Mouse (Mus musculus) neural tube, embryonic 10.5 days (tissue): Measurements from ENCODE around the gene Zfp982.
A peak's percentile ranks its signal among the peaks of the same experiment; 100 is the strongest.
"Not testable (repeated sequence)": the region's sequence is repeated elsewhere in the genome, so short reads cannot be mapped to it uniquely, and the experiment has no call there.

Experiments
- DNase-seq: peaks from one replicate; pipeline ENCODE4 v3.0.0-alpha.2; 2017; ENCODE audit warnings: low spot score; ENCODE audit errors: extremely low spot score

Zfp982 gene

DNA sequence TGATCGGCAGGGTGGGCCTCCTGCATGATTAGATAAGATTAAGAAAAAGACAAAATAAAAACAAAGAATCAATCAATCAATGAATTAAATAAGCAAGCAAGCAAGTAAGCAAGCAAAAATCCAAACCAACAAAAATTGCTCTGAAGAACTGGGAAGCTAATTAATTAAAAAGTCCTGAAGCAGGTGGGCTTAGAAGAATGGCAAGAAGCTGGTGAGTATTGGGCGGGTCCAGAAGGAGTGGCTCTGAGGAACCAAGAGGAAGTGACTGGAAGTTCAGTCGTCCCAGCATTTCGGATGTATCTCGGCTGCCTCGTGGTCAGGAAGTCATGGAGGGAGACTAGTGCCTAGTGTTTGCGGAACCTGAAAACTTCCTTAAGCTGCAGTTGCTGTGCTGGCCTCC lies at the start of gene Zfp982:
Zfp982 (plus strand) TSS at position 301 of the 400 bp plus-strand sequence.
- DNase-seq: not testable (repeated sequence)

DNA sequence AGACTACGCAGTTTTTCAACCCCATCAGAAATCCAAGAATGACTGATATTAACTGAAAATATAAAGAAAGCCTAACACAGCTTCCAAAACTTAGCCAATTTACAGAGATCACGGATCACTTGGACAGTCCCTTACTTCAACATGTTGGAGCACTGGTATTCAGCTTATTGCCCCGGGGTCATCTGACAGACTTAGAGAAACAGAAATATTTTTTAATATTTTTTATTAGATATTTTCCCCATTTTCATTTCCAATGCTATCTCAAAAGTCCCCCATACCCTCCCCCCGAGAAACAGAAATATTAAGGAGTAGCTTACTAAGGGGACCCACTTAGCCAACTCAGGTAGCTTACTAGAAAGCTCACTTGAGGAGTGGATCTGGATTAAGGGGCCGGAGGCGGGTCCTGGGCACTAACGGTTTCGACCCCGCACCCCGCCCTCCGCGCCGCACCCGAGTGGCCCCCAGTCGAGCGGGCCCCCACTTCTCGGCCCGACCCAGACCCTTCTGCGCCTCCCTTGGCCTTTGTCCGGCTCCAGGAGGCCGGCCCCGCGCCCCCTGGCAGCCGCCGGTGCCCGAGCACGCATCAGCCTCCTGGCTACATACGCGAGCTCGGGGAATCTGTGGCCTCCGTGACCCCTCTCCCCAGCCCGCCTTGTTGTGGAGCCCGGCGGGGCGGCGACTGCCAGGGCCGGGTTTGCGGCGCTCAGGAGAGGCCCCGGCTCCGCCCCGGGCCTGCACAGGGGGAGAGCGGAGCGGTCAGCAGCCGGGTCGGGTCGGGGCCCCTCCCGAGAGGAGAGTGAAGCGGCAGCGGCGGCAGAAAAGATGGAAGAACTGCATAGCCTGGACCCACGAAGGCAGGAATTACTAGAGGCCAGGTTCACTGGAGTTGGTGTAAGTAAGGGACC lies 49.3 kb upstream of the Zfp982 start:
- DNase-seq: peak; percentile 89

DNA sequence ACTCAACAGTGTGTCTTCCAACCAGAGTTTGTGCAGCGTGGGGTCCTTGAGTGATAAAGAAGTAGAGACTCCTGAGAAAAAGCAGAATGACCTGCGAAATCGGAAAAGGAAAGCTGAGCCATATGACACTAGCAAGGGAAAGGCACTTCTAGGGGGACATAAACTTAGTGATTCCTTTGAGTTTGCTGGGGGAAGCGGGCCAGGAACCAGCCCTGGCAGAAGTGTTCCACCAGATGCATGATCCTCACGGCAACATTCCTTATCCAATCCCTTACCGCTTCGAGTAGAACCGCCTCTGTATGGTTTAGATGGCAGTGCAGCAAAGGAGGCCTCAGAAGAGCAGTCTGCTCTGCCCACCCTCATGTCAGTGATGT lies 48.7 kb upstream of the Zfp982 start:
- DNase-seq: not testable (repeated sequence)

DNA sequence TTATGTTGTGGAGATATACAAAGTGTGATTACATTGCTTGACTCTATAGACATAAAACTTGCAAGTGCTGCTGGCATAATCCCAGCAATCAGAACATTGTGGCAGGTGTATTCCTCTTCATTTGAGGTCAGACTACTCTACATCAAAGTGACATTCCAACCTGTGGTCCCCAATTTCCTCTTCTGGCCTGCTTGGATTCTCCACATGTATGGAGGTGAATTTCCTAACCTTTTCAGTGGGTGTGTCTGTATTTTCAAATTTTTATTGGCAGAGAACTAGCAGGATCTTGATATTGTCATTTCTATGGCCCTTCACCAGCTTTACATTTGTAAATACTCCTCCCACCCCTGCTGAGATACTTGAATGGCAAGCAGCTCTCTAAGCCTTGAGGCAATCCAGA lies 46.8 kb upstream of the Zfp982 start:
- DNase-seq: not testable (repeated sequence)

DNA sequence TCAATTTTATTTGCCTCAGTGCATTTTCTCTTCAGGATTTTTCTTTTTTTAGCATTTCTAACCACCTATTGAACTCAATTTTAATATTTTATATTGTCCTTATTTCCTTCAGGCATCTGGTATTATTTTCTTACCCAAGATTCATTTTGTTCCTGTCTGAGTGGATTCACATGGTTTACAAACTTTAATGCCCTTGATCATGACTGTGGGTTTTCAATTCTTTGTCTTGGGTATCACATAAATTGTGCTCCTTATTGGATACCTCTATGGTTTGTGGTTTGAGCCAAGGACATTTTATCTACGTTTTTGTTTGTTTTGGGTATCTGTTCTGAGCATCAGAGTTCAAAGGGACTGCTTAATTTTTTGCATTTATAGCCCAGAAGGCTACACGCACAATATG lies 43.9 kb upstream of the Zfp982 start:
- DNase-seq: no peak

DNA sequence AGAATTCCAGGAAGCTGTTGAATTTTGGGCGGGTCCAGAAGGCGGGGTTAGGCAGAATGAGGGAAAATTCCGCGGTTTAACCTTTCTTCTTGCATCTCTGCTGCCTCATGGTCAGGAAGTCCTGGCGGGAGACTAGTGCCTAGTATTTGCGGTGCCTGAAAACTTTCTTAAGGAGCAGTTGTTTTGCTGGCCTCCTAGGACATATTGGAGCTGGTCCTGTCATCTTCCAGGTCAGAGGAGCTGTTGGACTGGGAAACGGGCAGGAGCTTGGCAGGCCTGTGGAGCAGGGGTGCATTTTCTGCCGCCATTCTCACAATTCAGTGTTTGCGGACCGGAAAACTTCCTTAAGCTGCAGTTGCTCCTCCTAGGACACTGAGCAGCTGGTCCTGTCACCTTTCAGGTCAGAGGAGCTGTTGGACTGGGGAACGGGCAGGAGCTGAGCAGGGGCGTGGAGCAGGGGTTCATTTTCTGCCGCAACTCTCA lies 43.1 kb upstream of the Zfp982 start:
- peak; percentile 71 for DNase-seq

DNA sequence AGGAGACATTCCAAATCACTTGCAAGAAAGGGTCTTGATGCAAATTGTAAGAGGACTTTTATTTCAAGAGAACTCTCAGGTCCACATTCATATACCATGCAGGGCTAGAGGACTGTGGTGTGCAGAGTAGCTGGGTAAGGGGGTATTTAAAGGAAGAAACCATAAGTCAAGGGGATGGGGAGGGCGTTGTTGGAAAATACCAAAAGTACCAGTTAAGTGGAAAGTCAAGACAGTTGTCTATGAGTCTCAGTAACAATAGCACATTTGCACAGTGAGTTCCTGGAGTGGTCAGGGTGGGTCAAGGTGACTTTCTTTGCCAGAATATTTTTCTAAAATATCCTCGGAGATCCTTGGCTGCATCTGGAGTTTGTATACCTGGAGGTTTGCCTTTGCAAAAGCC lies 42.2 kb upstream of the Zfp982 start:
- DNase-seq: not testable (repeated sequence)

DNA sequence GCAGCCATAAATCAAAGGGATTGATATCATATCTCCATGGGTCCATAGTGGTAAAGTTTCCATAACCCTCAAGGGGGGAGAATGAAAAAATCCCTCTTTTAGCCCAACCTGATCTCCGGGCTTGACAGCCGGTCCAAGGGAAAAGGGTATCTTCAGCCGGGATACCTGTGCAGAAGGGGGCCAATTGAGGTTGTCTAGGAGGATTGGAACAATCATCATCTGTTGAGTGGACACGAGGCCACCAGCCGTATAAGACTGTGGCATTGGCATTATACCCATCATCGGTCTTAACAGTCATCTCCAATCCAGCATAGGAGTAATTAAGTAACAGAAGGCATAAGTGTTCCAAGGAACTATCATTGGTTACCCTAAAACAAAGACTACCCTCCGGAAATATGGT lies 25.0 kb upstream of the Zfp982 start:
- DNase-seq: not testable (repeated sequence)

DNA sequence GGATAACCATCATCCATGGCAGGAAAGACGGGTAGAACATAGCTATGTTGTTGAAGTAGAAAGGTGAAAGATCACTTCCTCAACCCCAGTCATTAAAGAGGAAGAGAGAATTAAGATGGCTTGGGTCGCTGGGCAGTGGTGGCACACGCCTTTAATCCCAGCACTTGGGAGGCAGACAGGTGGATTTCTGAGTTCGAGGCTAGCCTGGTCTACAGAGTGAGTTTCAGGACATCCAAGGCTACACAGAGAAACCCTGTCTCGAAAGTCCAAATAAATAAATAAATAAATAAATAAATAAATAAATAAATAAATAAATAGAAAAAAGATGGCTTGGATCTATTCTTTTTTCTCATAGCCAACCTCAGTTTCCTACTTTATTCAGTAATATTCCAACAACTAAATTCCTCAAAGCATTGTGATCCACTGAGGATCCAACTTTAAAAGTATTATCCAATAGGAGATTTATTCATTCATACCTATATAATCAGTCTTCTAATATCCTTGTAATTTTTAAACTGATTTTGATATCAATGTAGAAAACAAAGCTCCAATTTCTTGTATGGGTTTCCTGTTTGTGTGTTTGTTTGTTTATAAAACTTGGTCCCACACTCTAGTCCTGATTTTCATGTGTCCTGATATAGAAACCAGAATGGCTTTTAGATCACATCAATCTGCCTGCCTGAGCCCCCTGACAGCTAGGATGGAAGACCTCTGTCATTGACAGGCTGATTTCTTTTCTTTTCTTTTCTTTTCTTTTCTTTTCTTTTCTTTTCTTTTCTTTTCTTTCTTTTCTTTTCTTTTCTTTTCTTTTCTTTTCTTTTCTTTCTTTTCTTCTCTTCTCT lies 6.8 kb downstream of the Zfp982 start:
- DNase-seq: not testable (repeated sequence)

DNA sequence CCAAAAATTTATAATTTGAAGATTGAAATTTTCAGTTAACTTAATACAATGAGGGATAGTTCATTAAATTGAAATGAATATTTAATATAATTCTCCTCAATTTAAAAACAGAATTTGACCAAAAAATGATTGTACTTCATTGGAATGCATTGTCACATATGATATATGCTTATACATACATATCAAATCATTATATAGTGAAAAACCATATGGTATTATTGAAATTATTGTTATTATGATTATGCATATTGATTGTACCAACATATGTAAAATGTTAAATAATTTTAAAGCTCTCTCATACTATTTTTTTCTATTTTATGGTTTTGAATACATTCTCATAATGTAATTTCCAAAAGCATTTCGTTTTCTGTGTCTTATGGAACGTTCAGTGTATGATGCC lies 17.0 kb downstream of the Zfp982 start:
- no peak for DNase-seq

DNA sequence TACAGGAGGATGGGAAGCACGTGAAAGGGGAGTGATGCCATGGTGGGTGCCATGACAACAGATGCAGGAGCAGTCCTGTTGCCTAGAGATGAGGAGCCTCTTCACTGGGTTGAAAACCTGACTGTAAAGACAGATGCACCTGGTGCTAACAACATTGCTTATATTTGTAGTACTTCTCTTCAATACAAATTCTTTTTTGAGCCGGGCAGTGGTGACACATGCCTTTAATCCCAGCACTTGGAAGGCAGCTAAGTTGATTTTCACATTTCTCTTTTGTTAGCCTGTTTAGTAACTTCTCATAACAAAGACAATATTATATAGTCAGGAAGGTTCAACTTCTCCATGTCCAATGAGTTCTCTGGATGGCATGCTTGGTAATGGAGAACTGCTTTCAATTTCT lies 26.8 kb downstream of the Zfp982 start:
- no peak for DNase-seq

DNA sequence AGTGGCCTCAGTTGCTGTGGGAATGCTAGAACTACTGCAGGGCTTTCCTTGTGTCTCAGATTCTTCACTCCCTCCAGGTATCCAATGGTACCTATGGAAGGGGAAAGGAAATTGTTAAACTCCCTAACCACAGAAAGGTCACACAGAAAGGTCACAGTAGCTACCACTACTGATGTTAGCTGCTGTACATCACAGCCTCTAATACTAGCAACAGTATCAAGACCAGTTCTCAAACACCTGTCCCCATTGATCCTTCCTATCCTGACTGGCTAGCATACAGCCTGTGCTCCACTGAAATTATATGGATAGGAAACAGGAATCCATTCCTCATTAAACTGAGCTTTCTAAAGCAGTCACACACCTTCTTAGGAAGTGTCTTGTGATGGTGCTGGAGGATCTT lies 27.9 kb downstream of the Zfp982 start:
- DNase-seq: no peak

DNA sequence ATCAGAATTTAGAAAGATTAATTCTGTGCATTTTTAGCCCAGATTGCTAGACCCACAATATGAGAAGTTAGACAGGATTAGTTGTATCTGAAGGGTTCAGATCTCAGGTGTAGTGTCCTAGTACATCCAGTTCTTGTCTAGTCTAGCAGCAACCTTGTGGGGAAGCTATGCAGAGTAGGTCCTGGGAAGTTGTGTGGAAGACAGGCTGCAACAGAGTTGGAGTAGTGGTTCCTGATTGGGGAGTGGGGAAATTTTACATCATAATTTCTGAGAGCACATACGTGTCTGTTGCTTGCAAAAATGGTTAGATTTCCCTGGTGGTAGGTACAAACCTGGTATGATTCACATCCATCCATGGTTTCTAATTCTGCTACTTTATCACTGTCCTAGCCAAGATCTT lies 32.9 kb downstream of the Zfp982 start:
- no peak for DNase-seq

DNA sequence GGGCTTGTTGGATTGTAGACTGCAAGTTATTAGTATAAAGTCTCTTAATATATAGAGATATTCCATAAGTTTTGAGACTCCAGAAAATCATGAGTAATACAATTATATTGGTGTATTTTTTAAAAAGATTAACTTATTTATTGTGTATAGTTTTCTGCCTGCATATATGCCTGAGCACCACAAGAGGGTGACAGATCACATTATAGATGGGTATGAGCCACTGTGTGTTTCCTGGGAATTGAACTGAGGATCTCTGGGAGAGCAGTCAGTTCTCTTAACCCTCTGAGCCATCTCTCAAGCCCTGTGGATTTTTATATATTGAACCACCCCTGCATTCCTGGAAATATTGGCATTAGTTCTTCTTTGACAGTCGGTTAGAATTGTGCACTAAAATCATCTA lies 38.1 kb downstream of the Zfp982 start:
- no peak for DNase-seq

DNA sequence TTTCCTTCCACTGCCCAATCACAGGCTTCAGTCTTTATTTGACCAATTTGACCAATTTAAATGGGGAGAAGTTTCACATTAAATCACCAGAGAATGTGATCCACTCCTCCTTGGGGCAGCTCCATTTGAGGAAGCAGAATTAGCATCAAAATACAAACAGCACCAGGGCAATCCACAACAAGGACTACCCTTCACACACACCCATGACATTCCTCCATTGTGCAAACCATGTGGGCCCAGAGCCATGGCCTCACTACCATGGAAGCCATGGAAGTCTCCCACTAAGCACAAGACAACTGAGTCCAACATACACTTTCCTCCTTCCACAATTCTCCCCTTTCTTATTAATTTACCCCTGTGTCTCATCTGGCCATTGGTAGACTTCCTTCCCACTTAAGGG lies 43.7 kb downstream of the Zfp982 start:
- not testable (repeated sequence) for DNase-seq

DNA sequence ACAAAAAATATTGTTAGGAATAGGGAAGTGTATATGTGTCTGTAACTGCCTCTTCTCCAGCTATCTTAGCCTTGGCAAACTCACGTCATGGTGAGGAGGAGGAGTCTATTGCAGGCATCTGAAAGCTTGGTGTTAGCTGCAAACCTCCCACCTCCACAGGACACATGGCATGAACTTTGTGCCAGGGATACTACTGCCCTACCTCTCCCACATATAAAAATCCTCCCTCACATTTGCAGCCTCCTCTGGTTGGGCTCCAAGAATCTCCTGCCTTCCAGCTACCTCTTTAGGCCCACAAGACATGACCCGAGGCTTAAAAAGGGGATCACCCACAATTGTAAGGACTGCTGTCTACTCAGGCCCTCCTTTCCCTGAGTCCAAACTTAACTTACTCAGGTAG lies 45.5 kb downstream of the Zfp982 start:
- no peak for DNase-seq

DNA sequence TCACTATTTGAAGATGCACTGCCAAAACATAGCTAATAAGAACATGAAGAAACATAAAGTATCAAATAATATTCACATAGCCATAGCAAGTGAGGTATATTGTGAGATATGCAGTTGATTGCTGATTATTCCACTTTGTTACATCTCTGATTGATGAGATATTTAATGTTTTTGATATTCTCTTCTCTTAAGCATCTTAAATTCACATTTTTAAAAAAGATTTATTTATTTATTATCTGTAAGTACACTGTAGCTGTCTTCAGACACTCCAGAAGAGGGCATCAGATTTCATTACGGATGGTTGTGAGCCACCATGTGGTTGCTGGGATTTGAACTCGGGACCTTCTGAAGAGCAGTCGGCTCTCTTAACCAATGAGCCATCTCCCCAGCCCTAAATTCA lies 47.7 kb downstream of the Zfp982 start, which contains the start of gene Gm16503:
Gm16503 (plus strand) TSS at position 301 of the 400 bp plus-strand sequence.
- not testable (repeated sequence) for DNase-seq

DNA sequence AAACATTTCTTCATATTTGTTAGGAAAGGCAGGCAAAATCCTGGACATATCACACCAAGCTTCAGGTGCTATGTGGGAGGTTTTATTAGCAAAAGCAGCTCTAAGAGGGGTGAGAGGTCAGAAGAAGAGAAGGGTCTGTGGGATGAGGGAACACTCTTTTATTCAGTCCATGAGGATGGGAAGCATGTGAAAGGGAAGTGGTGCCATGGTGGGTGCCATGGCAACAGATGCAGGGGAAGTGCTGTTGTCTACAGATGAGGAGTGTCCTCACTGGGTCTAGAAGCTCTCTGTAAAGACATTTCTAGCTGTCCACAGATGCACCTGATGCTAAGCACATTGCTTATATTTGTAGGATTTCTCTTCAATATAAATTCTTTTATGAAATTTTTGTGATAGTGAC lies 48.9 kb downstream of the Zfp982 start:
- DNase-seq: no peak

DNA sequence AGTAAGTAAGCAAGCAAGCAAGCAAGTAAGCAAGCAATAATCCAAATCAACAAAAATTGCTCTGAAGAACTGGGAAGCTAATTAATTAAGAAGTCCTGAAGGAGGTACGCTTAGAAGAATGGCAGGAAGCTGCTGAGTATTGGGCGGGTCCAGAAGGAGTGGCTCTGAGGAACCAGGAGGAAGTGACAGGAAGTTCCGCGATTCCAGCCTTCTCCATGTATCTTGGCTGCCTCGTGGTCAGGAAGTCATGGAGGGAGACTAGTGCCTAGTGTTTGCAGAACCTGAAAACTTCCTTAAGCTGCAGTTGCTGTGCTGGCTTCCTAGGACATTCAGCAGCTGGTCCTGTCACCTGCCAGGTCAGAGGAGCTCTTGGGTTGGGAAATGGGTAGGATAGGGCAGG lies 60.9 kb downstream of the Zfp982 start, which contains the start of gene Zfp985:
Zfp985 (plus strand) TSS at position 207 of the 400 bp plus-strand sequence.
- not testable (repeated sequence) for DNase-seq

DNA sequence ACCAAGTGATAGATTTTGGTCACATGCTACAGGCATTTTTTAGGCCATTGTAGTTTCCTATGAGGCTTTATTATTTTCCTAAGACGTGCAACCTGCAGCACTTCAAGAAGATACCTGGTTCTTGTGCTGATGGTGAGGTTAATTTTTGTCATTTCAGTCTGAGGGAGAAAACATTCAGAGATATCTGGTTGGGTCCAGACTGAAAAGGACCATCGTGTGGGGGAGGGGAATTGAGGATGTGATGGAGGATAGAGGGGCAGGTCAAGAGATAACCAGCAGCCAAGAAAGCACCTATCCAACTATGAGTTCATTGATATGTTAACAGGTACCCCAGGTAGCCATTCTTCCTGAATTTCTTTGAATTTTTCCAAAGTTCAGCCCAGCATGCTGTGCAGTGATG lies 62.1 kb downstream of the Zfp982 start:
- DNase-seq: not testable (repeated sequence)

DNA sequence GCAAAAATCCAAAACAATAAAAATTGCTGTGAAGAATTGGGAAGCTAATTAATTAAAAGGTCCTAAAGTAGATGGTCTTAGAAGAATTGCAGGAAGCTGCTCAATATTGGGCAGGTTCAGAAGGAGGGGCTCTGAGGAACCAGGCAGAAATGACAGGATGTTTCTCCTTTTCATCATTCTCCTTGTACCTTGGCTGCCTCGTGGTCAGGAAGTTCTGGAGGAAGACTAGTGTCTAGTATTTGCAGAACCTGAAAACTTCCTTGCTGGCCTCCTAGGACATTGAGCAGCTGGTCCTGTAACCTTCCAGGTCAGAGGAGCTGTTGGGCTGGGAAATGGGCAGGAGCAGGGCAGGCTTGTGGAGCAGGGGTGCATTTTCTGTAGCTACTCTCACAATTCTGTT lies 64.7 kb downstream of the Zfp982 start:
- not testable (repeated sequence) for DNase-seq

DNA sequence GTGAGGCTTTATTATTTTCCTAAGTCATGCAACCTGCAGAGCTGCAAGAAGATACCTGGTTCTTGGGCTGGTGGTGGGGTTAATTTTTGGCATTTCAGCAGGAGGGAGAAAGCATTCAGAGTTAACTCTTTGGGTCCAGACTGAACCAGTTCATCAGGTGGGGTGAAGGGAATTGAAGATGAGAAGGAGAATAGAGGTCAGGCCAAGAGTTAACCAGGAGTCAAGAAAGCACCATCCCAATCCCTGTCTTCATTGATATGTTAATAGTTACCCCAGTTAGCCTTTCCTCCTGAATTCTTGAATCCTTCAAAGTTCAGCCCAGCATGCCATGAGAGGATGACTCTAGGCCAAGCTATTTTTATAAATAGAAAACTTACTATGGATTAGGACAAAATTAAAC lies 65.8 kb downstream of the Zfp982 start:
- not testable (repeated sequence) for DNase-seq
